Mouse (Mus musculus) heart, embryonic 11.5 days (tissue): ENCODE measurements around the gene Neurog2. TPM values are rescaled to one million over a fixed set of nuclear protein-coding genes. Genes with fewer than 3 reads are reported as not detected.
A peak's percentile ranks its signal among the peaks of the same experiment; 100 is the strongest.

Experiments used
- ATAC-seq: fragments of 200-750 bp; cut with Nextera tagmentation; replicated peaks from 2 replicates; pipeline ENCODE4 v1.8.0; 2017; ENCODE audit warnings: moderate library complexity; ENCODE audit not compliant: insufficient number of reproducible peaks, low FRiP score, low TSS enrichment
- H3K27ac ChIP-seq: fragments of 300-500 bp; sonication (generic); 2 replicates; pipeline ENCODE4 v1.5.1; 2014; ENCODE audit warnings: mild to moderate bottlenecking, low read depth, low read length
- H3K27me3 ChIP-seq: fragments of 300-500 bp; sonication (generic); 2 replicates; pipeline ENCODE4 v1.6.1; 2014; ENCODE audit warnings: mild to moderate bottlenecking, low read length, mixed read lengths; ENCODE audit not compliant: control insufficient read depth, insufficient read depth
- H3K36me3 ChIP-seq: fragments of 300-500 bp; sonication (generic); 2 replicates; pipeline ENCODE4 v1.6.1; 2014; ENCODE audit warnings: mild to moderate bottlenecking, low read length, moderate library complexity, mixed read lengths; ENCODE audit not compliant: control insufficient read depth, insufficient read depth
- H3K4me1 ChIP-seq: fragments of 300-500 bp; sonication (generic); 2 replicates; pipeline ENCODE4 v1.6.1; 2014; ENCODE audit warnings: low read length; ENCODE audit not compliant: control insufficient read depth, insufficient read depth
- H3K4me2 ChIP-seq: fragments of 300-500 bp; sonication (generic); 2 replicates; pipeline ENCODE4 v1.6.1; 2014; ENCODE audit warnings: mild to moderate bottlenecking, moderate library complexity
- H3K4me3 ChIP-seq: fragments of 300-500 bp; sonication (generic); 2 replicates; pipeline ENCODE4 v1.5.1; 2014; ENCODE audit warnings: low read depth, low read length
- H3K9ac ChIP-seq: fragments of 300-500 bp; sonication (generic); 2 replicates; pipeline ENCODE4 v1.6.1; 2014; ENCODE audit warnings: mild to moderate bottlenecking, low read depth, low read length, moderate library complexity
- H3K9me3 ChIP-seq: fragments of 300-500 bp; sonication (generic); replicated peaks from 2 replicates; pipeline ENCODE4 v1.6.1; 2016; ENCODE audit warnings: low read length; ENCODE audit not compliant: control insufficient read depth
- WGBS: fragments of 180-500 bp; shearing (Covaris S2); extraction: QIAGEN DNeasy Blood & Tissue Kit; methylation state at CpG from one replicate; pipeline ENCODE4 v1.1.7; 2014; ENCODE audit not compliant: insufficient replicate concordance; 5-methylcytosine and 5-hydroxymethylcytosine counted together
- polyA plus RNA-seq: library from polyadenylated mRNA; unstranded; fragments of >200 nt; fragmentation: Nextera tagmentation; extraction: Ambion mirVana; gene quantifications from 2 replicates; pipeline ENCODE4 v1.2.1, GENCODE M21; 2014

Neurog2 gene
- polyA plus RNA-seq, 1 experiment from 2014 or later: not detected

DNA sequence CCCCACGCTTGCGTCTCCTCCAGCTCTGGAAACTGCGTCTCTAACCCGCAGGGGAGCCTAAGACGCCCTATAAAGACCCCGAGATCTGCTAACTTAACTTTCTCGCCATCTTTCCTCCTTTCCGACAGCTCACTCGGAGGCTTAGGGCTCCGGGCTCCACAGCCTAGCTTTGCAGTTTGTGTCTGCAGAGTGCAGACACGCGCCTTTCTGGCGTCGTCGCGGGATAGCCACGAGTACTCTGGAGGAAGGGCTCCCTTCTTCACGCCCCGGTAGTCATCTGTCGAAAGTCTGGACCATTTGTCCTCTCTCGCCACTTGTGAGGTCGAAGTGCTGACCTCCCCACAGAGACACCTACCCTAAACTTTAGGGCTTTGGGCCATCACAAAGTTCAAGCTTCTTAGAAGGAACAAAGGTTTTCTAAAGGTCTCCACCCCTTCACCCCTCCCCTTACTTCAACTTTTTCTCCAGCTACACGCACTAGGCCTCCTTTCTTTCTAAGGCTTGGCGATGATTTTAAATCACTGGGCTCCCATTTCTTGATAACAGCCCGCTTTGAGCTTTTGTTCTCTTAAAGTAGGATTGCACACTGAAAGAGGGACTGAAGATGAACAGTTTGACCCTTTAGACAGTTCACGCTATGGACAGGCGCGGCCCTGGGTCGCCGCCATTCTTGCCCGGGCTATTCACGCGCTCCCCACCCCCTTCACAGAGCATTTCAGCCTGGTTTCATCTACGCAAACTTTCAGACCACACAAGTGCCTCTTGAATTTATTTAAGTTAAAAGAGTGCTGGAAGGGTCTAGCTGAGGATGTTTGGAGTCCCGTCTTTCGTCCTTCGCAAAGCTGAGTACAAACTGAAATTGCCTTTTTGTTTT is 4.4 kb upstream of the Neurog2 start:
- no peak for ATAC-seq
- H3K27me3 ChIP-seq: peaks cover 79% of the 10 kb centered on the region
- H3K4me2 ChIP-seq: no peak overlapping the region
- no peak overlapping the region for H3K27ac ChIP-seq
- no peak overlapping the region for H3K9ac ChIP-seq
- no peak overlapping the region; the same call in 1 of the 2 replicates for H3K4me3 ChIP-seq
- no peaks in the 10 kb centered on the region for H3K36me3 ChIP-seq
- H3K9me3 ChIP-seq: no peaks in the 10 kb centered on the region
- H3K4me1 ChIP-seq: peaks cover 15% of the 10 kb centered on the region
- under 1% methylated on average over 37 of the region's 37 CpGs for WGBS

DNA sequence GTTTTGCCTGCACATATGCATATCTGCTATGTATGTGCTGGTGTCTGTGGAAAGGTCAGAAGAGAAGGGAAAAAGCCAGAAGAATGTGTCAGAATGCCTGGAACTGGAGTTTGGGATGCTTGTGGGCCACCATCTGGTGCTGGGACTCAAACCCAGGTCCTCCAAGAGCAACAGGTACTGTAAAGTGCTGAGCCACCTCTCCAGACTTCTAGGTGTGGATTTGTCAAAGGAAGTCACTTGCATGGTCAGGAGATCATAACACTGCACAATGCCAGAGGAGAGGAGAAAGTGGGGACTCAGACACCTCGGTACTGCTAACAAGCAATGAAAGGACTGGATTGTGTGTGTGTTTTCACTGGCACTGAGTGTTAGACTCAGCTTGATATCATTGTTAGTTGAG is 2.7 kb upstream of the Neurog2 start:
- no peak overlapping the region for H3K27ac ChIP-seq
- H3K36me3 ChIP-seq: no peaks in the 10 kb centered on the region
- H3K4me1 ChIP-seq: peaks cover 20% of the 10 kb centered on the region
- 17% methylated on average over 1 of the region's 1 CpGs for WGBS
- H3K27me3 ChIP-seq: peaks cover 91% of the 10 kb centered on the region
- H3K9ac ChIP-seq: no peak overlapping the region
- H3K4me2 ChIP-seq: no peak overlapping the region
- no peaks in the 10 kb centered on the region for H3K9me3 ChIP-seq
- no peak overlapping the region for H3K4me3 ChIP-seq
- ATAC-seq: no peak

DNA sequence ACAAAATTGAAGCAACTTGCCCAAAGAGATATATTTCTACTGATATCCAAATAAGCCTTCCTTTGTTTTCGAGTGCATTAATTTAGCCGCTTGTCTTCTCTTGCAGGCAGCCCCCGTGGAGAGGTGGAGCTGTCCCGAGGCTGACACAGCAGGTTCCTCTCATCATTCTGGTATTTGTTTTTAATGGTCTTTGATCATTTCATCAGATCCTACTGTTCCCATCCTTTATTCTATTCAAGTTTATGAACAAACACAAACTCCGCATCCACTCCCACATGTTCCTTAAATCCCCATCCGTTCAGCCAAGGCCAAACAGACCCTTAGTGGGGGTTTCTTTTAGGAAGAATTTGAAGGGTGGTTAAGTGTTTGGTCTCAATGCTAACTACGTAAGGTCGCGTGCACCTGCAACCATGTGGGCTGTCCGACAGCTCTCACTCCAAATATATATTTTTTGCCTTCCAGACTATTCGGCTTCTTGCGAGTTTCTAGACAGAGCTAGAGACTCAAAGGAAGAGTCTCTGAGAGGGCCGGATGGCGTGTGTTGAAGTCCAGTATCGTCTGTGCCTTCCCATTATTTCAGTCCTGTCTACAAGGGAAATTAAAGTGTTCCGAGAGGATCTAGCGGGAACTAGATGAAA is 2.1 kb upstream of the Neurog2 start:
- Histone ChIP-seq H3K4me1 (peaks cover 17% of the 10 kb centered on the region), H3K4me2 (no peak overlapping the region), H3K4me3 (no peak overlapping the region), H3K27ac (no peak overlapping the region), H3K9ac (no peak overlapping the region), H3K27me3 (peaks cover 87% of the 10 kb centered on the region), H3K36me3 (no peaks in the 10 kb centered on the region), H3K9me3 (no peaks in the 10 kb centered on the region)
- ATAC-seq: no peak
- 3% methylated on average over 17 of the region's 17 CpGs for WGBS

DNA sequence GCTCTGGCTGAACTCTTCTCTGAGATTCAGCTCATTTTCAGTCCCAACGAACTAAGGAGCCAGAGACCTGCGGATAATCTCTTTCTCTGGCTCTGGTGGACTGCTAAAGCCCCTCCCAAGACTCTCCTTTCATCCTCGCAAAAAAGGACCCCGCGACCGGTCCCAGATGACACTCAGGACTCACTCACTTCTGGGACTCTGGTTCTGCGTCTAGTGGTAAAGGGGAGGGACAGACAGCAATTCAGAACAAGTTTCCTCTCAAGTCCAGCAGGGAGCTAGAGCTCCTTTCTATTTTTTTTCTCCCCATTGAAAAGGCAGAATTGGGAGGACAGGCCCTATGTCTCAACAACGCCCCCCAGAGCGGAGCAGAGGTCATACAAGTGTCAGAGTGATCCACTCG is 1.4 kb upstream of the Neurog2 start:
- H3K4me3 ChIP-seq: no peak overlapping the region
- H3K4me2 ChIP-seq: no peak overlapping the region
- H3K4me1 ChIP-seq: peaks cover 17% of the 10 kb centered on the region
- peaks cover 82% of the 10 kb centered on the region for H3K27me3 ChIP-seq
- H3K9me3 ChIP-seq: no peaks in the 10 kb centered on the region
- WGBS: under 1% methylated on average over 10 of the region's 10 CpGs
- no peak for ATAC-seq
- H3K9ac ChIP-seq: no peak overlapping the region
- no peaks in the 10 kb centered on the region for H3K36me3 ChIP-seq
- no peak overlapping the region for H3K27ac ChIP-seq

DNA sequence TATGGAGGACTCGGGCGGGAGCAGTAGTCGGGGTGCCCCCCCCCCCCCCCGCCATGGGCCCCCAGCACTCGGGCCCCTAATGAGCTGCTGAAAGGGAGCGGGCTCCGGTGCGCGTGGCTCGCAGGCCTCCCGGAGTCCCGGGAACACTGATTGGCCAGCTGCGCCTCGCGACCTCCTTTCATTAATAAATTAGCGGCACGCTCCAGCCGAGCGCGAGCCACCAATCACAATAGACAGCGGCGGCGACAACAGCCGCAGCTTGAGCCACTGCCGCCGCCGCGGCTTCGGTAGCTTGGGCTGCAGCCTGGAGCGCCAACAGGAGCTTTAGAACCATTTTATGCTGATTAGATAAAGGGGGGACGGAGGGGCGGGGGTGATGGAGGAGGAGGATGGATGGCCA is 404 bp upstream of the Neurog2 start:
- Histone ChIP-seq H3K4me1 (peaks cover 17% of the 10 kb centered on the region), H3K9ac (no peak overlapping the region), H3K27ac (no peak overlapping the region), H3K27me3 (peaks cover 80% of the 10 kb centered on the region), H3K4me3 (peak overlapping the region; percentile 52), H3K4me2 (peak overlapping the region; percentile 89), H3K36me3 (no peaks in the 10 kb centered on the region), H3K9me3 (no peaks in the 10 kb centered on the region)
- under 1% methylated on average over 30 of the region's 32 CpGs for WGBS
- ATAC-seq: no peak

DNA sequence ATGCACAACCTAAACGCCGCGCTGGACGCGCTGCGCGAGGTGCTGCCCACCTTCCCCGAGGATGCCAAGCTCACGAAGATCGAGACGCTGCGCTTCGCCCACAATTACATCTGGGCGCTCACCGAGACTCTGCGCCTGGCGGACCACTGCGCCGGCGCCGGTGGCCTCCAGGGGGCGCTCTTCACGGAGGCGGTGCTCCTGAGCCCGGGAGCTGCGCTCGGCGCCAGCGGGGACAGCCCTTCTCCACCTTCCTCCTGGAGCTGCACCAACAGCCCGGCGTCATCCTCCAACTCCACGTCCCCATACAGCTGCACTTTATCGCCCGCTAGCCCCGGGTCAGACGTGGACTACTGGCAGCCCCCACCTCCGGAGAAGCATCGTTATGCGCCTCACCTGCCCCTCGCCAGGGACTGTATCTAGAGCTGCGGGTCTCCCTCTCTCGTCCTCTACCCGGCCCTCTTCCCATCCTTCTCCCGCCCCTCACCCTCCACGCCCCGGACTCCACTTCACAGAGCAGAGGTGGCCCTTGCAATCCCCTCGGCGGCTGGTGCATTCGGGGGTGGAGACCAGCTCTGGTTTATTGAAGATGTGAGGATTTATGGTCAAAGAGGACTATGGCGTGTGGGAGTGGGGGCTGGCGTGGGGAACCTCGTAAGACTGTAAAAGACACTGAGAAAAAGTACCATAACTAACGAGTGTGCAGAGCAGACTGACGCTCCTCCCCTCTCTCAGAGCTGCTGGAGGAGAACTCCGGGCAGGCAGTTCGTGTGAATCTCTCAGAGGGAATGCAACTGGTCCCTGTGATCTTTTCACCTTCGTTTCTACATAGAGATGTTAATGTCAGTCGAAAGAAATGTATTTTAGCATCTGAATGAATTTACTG is 1.4 kb downstream of the Neurog2 start:
- 1% methylated on average over 58 of the region's 58 CpGs for WGBS
- H3K4me3 ChIP-seq: peak overlapping the region; percentile 52
- H3K36me3 ChIP-seq: no peaks in the 10 kb centered on the region
- H3K4me1 ChIP-seq: peaks cover 17% of the 10 kb centered on the region
- no peak overlapping the region for H3K27ac ChIP-seq
- H3K9me3 ChIP-seq: no peaks in the 10 kb centered on the region
- H3K4me2 ChIP-seq: peak overlapping the region; percentile 89
- H3K9ac ChIP-seq: no peak overlapping the region
- H3K27me3 ChIP-seq: peaks cover 80% of the 10 kb centered on the region
- ATAC-seq: peak; percentile 67

DNA sequence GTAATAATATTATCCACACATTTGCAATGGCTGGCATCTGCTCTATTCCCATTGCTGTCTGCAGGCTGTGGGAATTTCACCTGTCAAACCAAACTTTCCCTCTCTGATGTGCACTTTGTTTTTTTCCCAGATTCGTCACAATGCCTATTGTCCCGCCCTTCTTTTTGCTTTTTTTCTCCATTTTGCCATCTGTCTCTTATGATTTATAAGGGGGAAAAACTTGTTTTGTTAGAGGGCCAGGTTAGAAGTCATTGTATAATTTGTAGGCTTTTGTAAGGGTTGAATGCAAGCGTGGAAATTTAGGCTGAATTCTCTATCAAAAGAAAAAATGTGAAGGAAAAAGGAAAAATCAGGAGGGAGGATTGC is 2.0 kb downstream of the Neurog2 start:
- no peak for ATAC-seq
- Histone ChIP-seq H3K36me3 (no peaks in the 10 kb centered on the region), H3K9ac (no peak overlapping the region), H3K27ac (no peak overlapping the region), H3K4me1 (peaks cover 17% of the 10 kb centered on the region), H3K4me3 (no peak overlapping the region), H3K9me3 (no peaks in the 10 kb centered on the region), H3K4me2 (no peak overlapping the region), H3K27me3 (peaks cover 80% of the 10 kb centered on the region)
- WGBS: 14% methylated on average over 3 of the region's 3 CpGs
